Mouse (Mus musculus) Patski (cell line): ENCODE results near the gene Prcp. TPM values are rescaled to one million over a fixed set of nuclear protein-coding genes. Genes with fewer than 3 reads are reported as not detected.
"Not testable (repeated sequence)": the region's sequence is repeated elsewhere in the genome, so short reads cannot be mapped to it uniquely, and the experiment has no call there.

Source experiments
- ATAC-seq: fragments of 100-300 bp; one replicate; pipeline ENCODE4 v1.8.0; 2021
- CTCF ChIA-PET: fragments of 350-600 bp; sonication (Branson Sonifier 250); formaldehyde crosslinking; loops from one replicate; lab custom pipeline; 2022; ENCODE audit warnings: inconsistent platforms; lab: Charles Lee
- POLR2A ChIA-PET: fragments of 350-600 bp; sonication (Branson Sonifier 250); formaldehyde crosslinking; loops from one replicate; lab custom pipeline; 2022; ENCODE audit warnings: antibody characterized with exemption, inconsistent platforms; lab: Charles Lee
- DNase-seq: peaks from one replicate; pipeline ENCODE4 v3.0.0-alpha.2; 2011; ENCODE audit warnings: low read depth, low spot score
- H3K27me3 ChIP-seq: fragments of 371-371 bp; one replicate; pipeline ENCODE4 v1.5.1; 2021
- CTCF ChIP-seq: fragments of 100-300 bp; IDR thresholded peaks from one replicate; pipeline ENCODE4 v1.5.1; 2021
- in situ Hi-C: fragments of 300-500 bp; cut with MboI; formaldehyde crosslinking; loops from 3 replicates; pipeline ENCODE4 v1.11.1; 2018; ENCODE audit warnings: low pct_unique_long_range_greater_than_20kb, mixed read lengths
- polyA plus RNA-seq: library from polyadenylated mRNA; unstranded; gene quantifications from one replicate; pipeline ENCODE4 v1.2.3, GENCODE M21; 2021

The Prcp gene
- polyA plus RNA-seq, 1 experiment from 2014 or later, result 8.8 TPM

DNA sequence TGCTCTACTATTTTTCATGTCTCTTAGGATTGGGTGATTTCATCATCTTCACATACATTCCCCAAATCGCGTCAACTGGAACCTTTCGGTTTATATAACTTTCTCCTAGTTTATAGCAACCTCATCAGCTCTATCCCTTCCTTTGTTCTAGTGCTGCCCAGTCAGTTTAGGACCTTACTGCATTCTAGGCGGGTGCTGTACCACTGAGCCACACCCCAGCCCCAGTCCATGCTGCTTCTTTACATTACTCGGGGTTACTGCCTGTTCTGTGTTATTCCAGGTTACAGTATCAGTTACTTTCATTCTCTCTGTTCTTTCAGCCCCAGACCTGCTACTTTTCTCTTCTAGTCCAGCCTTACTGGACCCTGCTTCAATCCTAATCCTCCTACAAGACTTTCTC, 13.0 kb downstream of the Prcp start:
- POLR2A ChIA-PET, result no interaction called here
- in situ Hi-C loops, result no loop called here
- H3K27me3 ChIP-seq, result no peaks in the 10 kb centered on the region
- DNase-seq (no peak), ATAC-seq (no peak)
- no peak for TF ChIP-seq CTCF
- CTCF ChIA-PET, result interaction anchor here (1.6 kb wide), 2 partner anchors 11 to 12 kb away, joined by 3 read pairs; no protein-coding TSS in a partner anchor

DNA sequence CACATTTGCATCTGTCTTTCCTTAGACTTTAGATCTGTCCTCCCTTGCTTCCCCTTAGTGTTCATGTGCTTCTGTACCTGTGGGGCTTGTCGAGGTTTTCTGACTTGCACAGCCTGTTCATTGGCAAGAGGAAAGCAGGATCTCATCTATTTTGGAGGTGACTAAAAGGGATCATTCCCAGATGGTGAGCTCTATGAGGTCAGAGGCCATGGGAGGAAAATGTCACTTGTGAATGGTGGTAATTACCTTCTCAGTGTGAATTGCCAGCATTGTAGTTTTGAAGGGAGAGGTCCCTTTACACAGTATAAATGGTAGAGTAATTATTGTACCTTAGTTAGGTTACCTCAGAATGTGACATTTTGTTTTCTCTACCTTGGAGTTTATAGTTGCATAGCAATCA, 15.9 kb downstream of the Prcp start:
- no peaks in the 10 kb centered on the region for H3K27me3 ChIP-seq
- DNase-seq (no peak), ATAC-seq (no peak)
- in situ Hi-C loops, result loop anchor here (10.0 kb wide), 1 partner anchor 205 kb away; no protein-coding TSS in a partner anchor
- ChIA-PET CTCF (no interaction called here), POLR2A (no interaction called here)
- TF ChIP-seq CTCF, result no peak

DNA sequence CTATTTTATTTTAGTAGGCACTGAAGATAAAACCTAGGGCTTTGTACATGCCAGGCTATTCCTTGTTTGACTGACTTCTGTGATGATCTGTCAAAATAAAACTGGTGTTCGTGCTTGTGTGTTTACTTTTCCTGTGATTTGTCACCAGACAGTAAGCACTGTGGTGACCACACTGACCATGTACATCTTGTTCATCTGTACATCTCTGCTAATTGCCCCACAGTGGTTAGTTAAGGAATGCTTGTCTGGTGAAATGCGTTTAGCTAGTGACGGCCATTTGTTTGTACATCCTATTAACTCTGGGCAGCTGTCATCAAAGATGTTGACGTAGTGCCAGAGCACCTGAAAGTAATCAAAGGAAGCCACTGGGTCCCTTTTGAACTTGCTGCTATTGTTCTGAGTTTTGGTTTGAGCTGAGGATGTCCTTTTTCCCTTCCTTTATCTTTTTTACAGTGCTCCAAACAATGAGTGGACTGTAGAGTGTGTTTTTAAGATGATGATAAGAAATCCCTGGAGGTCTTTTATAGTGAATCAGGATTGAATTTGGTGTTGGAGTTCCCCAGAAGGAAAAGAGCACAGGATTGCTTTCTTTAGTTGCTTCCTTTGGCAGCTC, 16.5 kb downstream of the Prcp start:
- CTCF ChIA-PET, result no interaction called here
- TF ChIP-seq CTCF, result no peak
- DNase-seq, result no peak
- no peaks in the 10 kb centered on the region for H3K27me3 ChIP-seq
- in situ Hi-C loops, result loop anchor here (10.0 kb wide), 1 partner anchor 204 kb away; no protein-coding TSS in a partner anchor
- POLR2A ChIA-PET, result no interaction called here
- no peak for ATAC-seq

DNA sequence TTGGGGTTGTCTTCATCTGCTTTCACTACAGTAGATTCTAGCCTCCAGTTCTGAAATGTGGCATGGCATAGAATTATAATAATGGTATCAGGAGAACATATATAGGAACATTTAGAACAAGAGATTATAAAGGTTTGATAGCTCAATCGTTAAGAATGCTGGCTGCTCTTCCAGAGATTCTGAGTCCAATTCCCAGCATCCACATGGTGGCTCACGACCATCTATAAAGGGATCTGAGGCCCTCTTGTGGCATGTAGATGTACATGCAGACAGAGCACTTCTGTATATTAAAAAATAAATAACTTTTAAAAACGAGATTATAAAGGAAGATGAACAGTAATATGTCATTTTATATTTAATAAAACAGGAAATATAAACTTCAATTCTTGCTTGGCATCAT, 19.2 kb downstream of the Prcp start:
- in situ Hi-C loops, result loop anchor here (10.0 kb wide), 1 partner anchor 201 kb away; no protein-coding TSS in a partner anchor
- H3K27me3 ChIP-seq, result no peaks in the 10 kb centered on the region
- DNase-seq (no peak), ATAC-seq (no peak)
- ChIA-PET POLR2A (no interaction called here), CTCF (interaction anchor here (0.6 to 3.4 kb wide), 5 partner anchors 10 to 44 kb away, joined by 3 to 18 read pairs (median 4); no protein-coding TSS in a partner anchor)
- peak; percentile 70 for TF ChIP-seq CTCF

DNA sequence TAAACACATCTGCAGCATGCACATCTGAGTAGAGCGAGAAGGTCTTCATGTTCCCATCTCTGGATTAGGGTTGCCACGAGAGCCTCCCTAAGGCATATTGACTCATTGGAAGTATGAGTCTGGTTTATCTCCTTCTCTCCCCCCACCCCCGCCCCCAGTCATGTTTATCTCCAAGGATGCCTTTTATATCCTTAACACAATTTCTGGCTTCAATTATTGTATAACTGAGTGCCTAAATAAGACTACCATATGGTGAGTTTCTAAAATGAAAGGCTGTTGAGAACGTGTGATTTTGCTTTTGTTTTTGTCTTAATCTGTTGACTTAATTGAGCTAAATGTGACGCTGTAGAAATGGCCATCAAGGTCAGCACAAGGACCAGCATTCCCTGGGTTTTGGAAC, 21.8 kb downstream of the Prcp start:
- in situ Hi-C loops, result loop anchor here (10.0 kb wide), 1 partner anchor 199 kb away; no protein-coding TSS in a partner anchor
- ChIA-PET CTCF (interaction anchor here (0.6 to 3.4 kb wide), 3 partner anchors 8 to 13 kb away, joined by 3 to 18 read pairs (median 4); no protein-coding TSS in a partner anchor), POLR2A (interaction anchor here (0.7 kb wide), 1 partner anchor 374 kb away, joined by 7 read pairs; no protein-coding TSS in a partner anchor)
- DNase-seq (no peak), ATAC-seq (no peak)
- no peak for TF ChIP-seq CTCF
- H3K27me3 ChIP-seq, result no peaks in the 10 kb centered on the region

DNA sequence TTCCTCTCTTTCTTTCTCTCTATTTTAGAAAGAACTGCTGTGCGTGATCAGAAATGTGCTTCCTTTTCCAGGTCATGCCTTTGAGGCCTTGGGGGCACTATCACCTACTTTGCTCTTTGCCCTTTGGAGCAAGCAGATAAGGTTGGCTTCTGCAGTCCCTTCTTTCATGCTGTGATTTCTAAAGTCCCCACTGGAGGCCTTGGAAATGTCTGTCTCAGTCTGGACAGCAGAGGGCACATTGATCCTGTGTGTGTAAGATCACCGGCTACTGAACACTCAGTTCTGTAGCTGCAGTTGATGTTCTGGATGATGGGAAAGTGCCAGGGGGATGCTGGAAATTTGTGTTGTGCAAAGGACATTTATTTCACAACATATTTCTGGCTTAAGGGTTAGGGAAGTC, 22.8 kb downstream of the Prcp start:
- ATAC-seq (no peak), DNase-seq (no peak)
- in situ Hi-C loops, result loop anchor here (10.0 kb wide), 1 partner anchor 198 kb away; no protein-coding TSS in a partner anchor
- TF ChIP-seq CTCF, result peak; percentile 45
- ChIA-PET CTCF (interaction anchor here (1.1 kb wide), 1 partner anchor 17 kb away, joined by 3 read pairs; no protein-coding TSS in a partner anchor), POLR2A (interaction anchor here (0.7 kb wide), 1 partner anchor 154 kb away, joined by 5 read pairs; no protein-coding TSS in a partner anchor)
- H3K27me3 ChIP-seq, result no peaks in the 10 kb centered on the region

DNA sequence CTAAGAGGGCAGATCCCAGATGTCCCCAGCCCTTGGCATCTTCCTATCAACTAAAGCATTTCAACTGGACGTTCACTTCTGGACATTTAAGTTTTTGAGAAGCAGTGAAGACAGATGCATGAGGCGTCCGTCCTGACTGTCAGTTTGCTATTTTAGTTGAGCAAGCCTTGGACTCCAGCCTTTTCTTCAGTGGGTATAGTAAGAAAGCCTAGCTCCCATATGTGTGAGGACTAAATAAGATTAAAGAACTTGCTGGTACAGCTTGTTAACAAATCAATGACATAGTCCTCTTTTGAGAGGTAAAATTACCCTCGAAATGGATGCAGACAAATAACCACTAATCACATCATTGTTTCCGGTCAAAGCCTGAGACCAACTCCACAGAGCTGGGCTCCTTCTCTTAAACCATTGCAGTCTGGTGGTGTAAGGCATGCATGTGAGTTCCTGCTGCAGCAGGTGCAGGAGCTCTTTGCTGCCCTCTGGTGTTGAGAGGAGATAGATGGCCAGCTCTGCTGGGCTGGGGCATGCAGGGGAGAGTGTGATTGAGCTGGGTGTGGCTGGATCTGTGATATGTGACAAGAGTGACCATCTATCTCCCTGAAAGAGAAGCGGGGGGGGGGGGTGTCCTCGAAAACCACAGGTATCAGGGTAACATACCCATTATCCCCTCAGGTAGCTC, 29.2 kb downstream of the Prcp start:
- peak; percentile 76 for TF ChIP-seq CTCF
- ChIA-PET POLR2A (no interaction called here), CTCF (interaction anchor here (0.7 to 3.0 kb wide), 9 partner anchors 9 to 799 kb away, joined by 3 to 18 read pairs (median 3); no protein-coding TSS in a partner anchor)
- H3K27me3 ChIP-seq, result no peaks in the 10 kb centered on the region
- in situ Hi-C loops, result no loop called here
- ATAC-seq, result peak; percentile 95
- DNase-seq, result peak; percentile 9

DNA sequence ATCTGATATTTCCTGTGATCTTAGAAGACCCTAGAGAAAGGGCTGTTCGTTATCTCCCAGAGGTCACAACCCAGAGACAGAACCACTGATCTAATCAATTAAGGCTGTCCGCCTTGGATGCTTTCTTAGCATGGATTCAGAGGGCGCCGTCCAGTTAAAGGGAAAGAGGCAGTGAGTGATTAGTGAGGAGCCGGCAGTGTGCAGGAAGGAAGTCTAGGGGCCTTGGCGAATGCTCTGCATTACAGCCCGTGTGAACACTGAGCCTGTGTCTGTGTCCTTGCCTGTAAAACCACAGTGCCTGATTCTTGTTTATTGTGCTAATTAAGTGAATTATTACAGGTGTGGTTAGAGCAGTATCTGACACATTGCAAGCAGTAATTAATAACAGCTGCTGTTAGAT, 30.0 kb downstream of the Prcp start:
- in situ Hi-C loops, result not testable (repeated sequence)

DNA sequence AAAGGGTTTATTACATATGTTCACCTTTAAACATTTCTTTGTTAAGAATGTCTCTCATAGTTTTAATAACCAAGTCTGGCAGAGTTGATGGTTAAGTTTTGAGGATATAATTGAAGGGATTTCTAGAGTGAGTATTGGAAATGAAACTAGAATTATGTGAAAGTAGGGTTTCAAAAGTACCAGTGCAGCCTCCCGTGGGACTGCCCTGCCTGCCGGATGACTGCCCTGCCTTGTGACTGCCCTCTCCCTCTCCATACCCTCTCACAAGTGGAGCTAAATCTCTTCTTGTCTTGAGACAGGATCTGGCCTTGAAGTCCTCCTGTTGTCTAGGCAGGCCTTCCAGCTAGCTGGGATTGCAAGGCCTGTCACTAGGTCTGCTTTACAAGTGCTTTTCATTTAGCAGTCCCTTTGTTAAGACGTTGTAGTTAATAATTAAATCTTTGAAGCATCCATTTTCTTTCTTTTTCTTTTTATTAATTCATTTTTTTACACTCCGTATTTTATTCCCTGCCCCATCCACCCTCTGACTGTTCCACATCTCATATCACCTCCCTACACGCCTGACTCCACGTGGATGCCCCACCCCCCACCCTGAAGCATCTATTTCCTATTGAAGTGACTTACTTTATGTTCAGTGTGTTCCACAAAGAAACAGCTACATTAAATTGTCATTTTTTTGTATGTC, 46.0 kb downstream of the Prcp start:
- no peak for TF ChIP-seq CTCF
- no peak for ATAC-seq
- H3K27me3 ChIP-seq, result no peaks in the 10 kb centered on the region
- in situ Hi-C loops, result no loop called here
- POLR2A ChIA-PET, result interaction anchor here (0.6 kb wide), 1 partner anchor 186 kb away, joined by 5 read pairs; no protein-coding TSS in a partner anchor
- DNase-seq, result no peak
- CTCF ChIA-PET, result interaction anchor here (1.0 to 1.3 kb wide), 2 partner anchors 17 kb away, joined by 3 read pairs; no protein-coding TSS in a partner anchor

More for the DNA sequence above, 30.0 kb downstream of the Prcp start:
- POLR2A ChIA-PET, ATAC-seq, DNase-seq, H3K27me3 ChIP-seq: not testable (repeated sequence)
- CTCF ChIA-PET, result interaction anchor here (0.8 to 3.0 kb wide), 4 partner anchors 10 to 55 kb away, joined by 3 to 18 read pairs (median 6); no protein-coding TSS in a partner anchor

DNA sequence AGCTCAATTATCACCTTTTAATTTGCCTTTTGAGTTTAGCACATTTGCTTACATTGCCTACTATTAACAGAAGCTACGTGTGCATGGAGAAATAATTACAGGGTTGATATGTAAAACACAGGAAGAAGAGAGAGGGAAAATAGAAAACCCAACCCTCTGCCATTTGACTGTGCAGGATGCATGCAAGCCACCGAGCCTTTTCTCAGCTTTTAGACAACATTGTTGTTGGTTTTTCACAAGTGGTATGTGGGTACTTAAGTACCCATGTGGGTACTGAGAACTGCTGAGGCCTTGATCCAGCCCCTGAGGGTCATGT, 46.5 kb downstream of the Prcp start:
- no peak for DNase-seq
- TF ChIP-seq CTCF, result no peak
- no peak for ATAC-seq
- H3K27me3 ChIP-seq, result no peaks in the 10 kb centered on the region
- CTCF ChIA-PET, result interaction anchor here (1.0 kb wide), 1 partner anchor 16 kb away, joined by 3 read pairs; no protein-coding TSS in a partner anchor
- POLR2A ChIA-PET, result interaction anchor here (0.6 kb wide), 1 partner anchor 187 kb away, joined by 5 read pairs; no protein-coding TSS in a partner anchor
- in situ Hi-C loops, result no loop called here
